Mouse (Mus musculus) myocyte (in vitro differentiated cells): ENCODE measurements at regions not wholly inside any gene's neighbourhood (a gene's known extent, or its start where the extent isn't known, plus 50 kb on each side); places are given as distances from the start of the nearest gene placed in this dataset.

Experiments
- MYOD1 ChIP-seq, 3 experiments: IDR thresholded peaks; one replicate each; pipeline ENCODE4 v1.6.1; 2011; ENCODE audit warnings: control low read depth in 2 of 3, low read depth in 2 of 3, mild to moderate bottlenecking in 2 of 3, moderate library complexity in 1 of 3; ENCODE audit not compliant: insufficient read length in 2 of 3, control insufficient read depth in 1 of 3
- MYOG ChIP-seq, 3 experiments: IDR thresholded peaks; one replicate each; pipeline ENCODE4 v1.6.1; 2011; ENCODE audit warnings: control low read depth in 2 of 3, low read depth in 2 of 3, mild to moderate bottlenecking in 2 of 3; ENCODE audit not compliant: insufficient read length in 2 of 3, control insufficient read depth in 1 of 3, insufficient read depth in 1 of 3
- POLR2A ChIP-seq: IDR thresholded peaks from one replicate; pipeline ENCODE4 v1.6.1; 2011; ENCODE audit warnings: low read depth, mild to moderate bottlenecking, control low read depth, moderate library complexity; ENCODE audit not compliant: insufficient read length
- REST ChIP-seq: IDR thresholded peaks from one replicate; pipeline ENCODE4 v1.6.1; 2011; ENCODE audit warnings: mild to moderate bottlenecking, control low read depth, moderate library complexity; ENCODE audit not compliant: insufficient read depth, insufficient read length
- USF1 ChIP-seq: IDR thresholded peaks from one replicate; pipeline ENCODE4 v1.6.1; 2011; ENCODE audit warnings: low read depth, mild to moderate bottlenecking, control low read depth, moderate library complexity

DNA sequence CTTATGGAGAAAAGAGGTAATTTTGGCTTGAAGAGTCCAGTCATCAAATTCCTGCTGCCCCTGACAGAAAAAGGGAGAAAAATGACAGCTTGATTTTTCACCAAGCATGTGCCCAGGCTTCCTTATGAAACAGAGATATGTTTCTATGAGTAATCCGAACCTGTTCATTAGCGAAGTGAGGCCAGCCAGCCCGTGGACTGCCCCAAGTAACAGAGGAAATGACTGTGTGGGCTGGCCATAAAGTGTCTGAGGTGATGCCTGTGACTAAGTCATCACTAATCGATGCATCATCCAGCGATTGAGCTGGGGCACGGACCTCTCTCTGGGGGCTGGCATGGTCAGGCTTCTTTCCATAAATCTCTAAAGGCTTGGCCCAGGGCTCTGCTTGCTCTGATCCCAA, 157.8 kb downstream of the Impad1 start:
- TF ChIP-seq USF1 (no peak), POLR2A (no peak), MYOG (IDR thresholded peaks at IDR 0.05; ENCODE audit: control insufficient read depth in 1 of 3, insufficient read depth in 1 of 3, insufficient read length in 2 of 3, low read depth in 2 of 3) (no peak), MYOD1 (IDR thresholded peaks at IDR 0.05; ENCODE audit: control insufficient read depth in 1 of 3, insufficient read length in 2 of 3, low read depth in 2 of 3) (no peak), REST (no peak)
